Mouse (Mus musculus): Measurements from ENCODE around the gene Tma7.

The Tma7 gene

GRCm38 (mm10) chr9:109039681-109040080, 42.7 kb downstream of the Tma7 start:
- no peak for DNase-seq

GRCm38 (mm10) chr9:109038901-109039364, 43.5 kb downstream of the Tma7 start:
- peak; percentile 79 for DNase-seq

GRCm38 (mm10) chr9:109038086-109038895, 44.1 kb downstream of the Tma7 start, which contains the start of gene Shisa5:
Gene Shisa5 (plus strand): TSS chr9:109038565.
- DNase-seq: peak; percentile 89

GRCm38 (mm10) chr9:109032435-109032834, 50.0 kb downstream of the Tma7 start:
- no peak for DNase-seq

GRCm38 (mm10) chr9:109031686-109032085, 50.7 kb downstream of the Tma7 start:
- no peak for DNase-seq

- DNase-seq: no peak
These were observed 51.4 kb downstream of the Tma7 start for GRCm38 (mm10) chr9:109031001-109031400.

GRCm38 (mm10) chr9:109030312-109030711, 52.1 kb downstream of the Tma7 start:
- DNase-seq: no peak

GRCm38 (mm10) chr9:109028919-109029318, 53.5 kb downstream of the Tma7 start:
- DNase-seq: no peak

- DNase-seq: no peak
These were observed 54.0 kb downstream of the Tma7 start for GRCm38 (mm10) chr9:109028421-109028820.

- DNase-seq: no peak
These were observed 54.9 kb downstream of the Tma7 start for GRCm38 (mm10) chr9:109027521-109027920.
